Mouse (Mus musculus) liver, embryonic 12.5 days (tissue): Measurements from ENCODE around the gene Gtf3c1. TPM values are rescaled to one million over a fixed set of nuclear protein-coding genes. Genes with fewer than 3 reads are reported as not detected.
A peak's percentile ranks its signal among the peaks of the same experiment; 100 is the strongest.
"Not testable (repeated sequence)": the region's sequence is repeated elsewhere in the genome, so short reads cannot be mapped to it uniquely, and the experiment has no call there.

ENCODE experiments used
- ATAC-seq: fragments of 200-750 bp; cut with Nextera tagmentation; 2 replicates; pipeline ENCODE4 v1.8.0; 2017; ENCODE audit warnings: moderate number of reproducible peaks, mild to moderate bottlenecking, moderate library complexity
- H3K27ac ChIP-seq: fragments of 300-500 bp; sonication (generic); 2 replicates; pipeline ENCODE4 v1.5.1; 2016; ENCODE audit warnings: mild to moderate bottlenecking
- H3K27me3 ChIP-seq: fragments of 300-500 bp; sonication (generic); replicated peaks from 2 replicates; pipeline ENCODE4 v1.6.1; 2016; ENCODE audit warnings: mild to moderate bottlenecking, moderate library complexity
- H3K36me3 ChIP-seq: fragments of 300-500 bp; sonication (generic); 2 replicates; pipeline ENCODE4 v1.6.1; 2016; ENCODE audit warnings: mild to moderate bottlenecking, moderate library complexity
- H3K4me1 ChIP-seq: fragments of 300-500 bp; sonication (generic); 2 replicates; pipeline ENCODE4 v1.6.1; 2016
- H3K4me2 ChIP-seq: fragments of 300-500 bp; sonication (generic); 2 replicates; pipeline ENCODE4 v1.6.1; 2016; ENCODE audit warnings: mild to moderate bottlenecking, moderate library complexity
- H3K4me3 ChIP-seq: fragments of 300-500 bp; sonication (generic); 2 replicates; pipeline ENCODE4 v1.5.1; 2016; ENCODE audit warnings: mild to moderate bottlenecking, moderate library complexity
- H3K9ac ChIP-seq: fragments of 300-500 bp; sonication (generic); 2 replicates; pipeline ENCODE4 v1.6.1; 2016; ENCODE audit warnings: mild to moderate bottlenecking, moderate library complexity
- H3K9me3 ChIP-seq: fragments of 300-500 bp; sonication (generic); replicated peaks from 2 replicates; pipeline ENCODE4 v1.6.1; 2016; ENCODE audit warnings: mild to moderate bottlenecking, moderate library complexity
- WGBS: fragments of 180-500 bp; shearing (Covaris S2); methylation state at CpG from one replicate; pipeline ENCODE4 v1.1.7; 2016; ENCODE audit not compliant: insufficient replicate concordance; 5-methylcytosine and 5-hydroxymethylcytosine counted together
- polyA plus RNA-seq: library from polyadenylated mRNA; unstranded; fragments of >200 nt; fragmentation: Nextera tagmentation; extraction: Ambion mirVana; gene quantifications from 2 replicates; pipeline ENCODE4 v1.2.1, GENCODE M21; 2016

Gtf3c1 gene
- polyA plus RNA-seq, 1 experiment from 2014 or later, result 17.8 TPM

DNA sequence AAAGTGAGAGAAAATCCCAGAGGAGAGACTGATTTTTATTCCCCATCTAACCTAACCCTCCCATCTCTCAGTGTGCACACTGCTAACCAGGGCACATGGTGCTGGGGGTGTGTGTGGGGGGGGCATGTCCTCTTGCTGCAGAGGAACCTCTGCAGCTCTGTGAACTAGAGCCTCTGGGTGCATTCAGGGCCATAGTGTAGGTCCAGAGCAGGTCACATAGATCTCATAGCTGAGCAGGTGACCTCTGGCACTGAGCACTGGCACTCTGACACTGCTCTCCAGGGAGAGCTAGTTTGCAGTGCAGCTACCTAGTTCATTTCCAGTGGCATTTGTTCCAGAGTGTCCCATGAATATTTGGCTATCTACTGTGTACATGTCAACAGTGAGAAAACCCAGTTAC, 24.1 kb upstream of the Gtf3c1 start:
- Histone ChIP-seq H3K4me1 (peaks cover 8% of the 10 kb centered on the region; the same call in 1 of the 2 replicates), H3K36me3 (no peaks in the 10 kb centered on the region), H3K9ac (no peak overlapping the region), H3K4me3 (no peak overlapping the region), H3K27ac (no peak overlapping the region), H3K9me3 (no peaks in the 10 kb centered on the region), H3K27me3 (no peaks in the 10 kb centered on the region), H3K4me2 (no peak overlapping the region)
- no peak for ATAC-seq

GRCm38 (mm10) chr7:125723189-125723972, 15.8 kb upstream of the Gtf3c1 start:
- H3K27ac ChIP-seq, result no peak overlapping the region
- H3K9ac ChIP-seq, result no peak overlapping the region
- H3K4me3 ChIP-seq, result no peak overlapping the region
- H3K27me3 ChIP-seq, result no peaks in the 10 kb centered on the region
- no peaks in the 10 kb centered on the region for H3K4me1 ChIP-seq
- no peak overlapping the region for H3K4me2 ChIP-seq
- no peak for ATAC-seq
- 61% methylated on average over 5 of the region's 5 CpGs for WGBS
- H3K36me3 ChIP-seq, result no peaks in the 10 kb centered on the region
- no peaks in the 10 kb centered on the region for H3K9me3 ChIP-seq

DNA sequence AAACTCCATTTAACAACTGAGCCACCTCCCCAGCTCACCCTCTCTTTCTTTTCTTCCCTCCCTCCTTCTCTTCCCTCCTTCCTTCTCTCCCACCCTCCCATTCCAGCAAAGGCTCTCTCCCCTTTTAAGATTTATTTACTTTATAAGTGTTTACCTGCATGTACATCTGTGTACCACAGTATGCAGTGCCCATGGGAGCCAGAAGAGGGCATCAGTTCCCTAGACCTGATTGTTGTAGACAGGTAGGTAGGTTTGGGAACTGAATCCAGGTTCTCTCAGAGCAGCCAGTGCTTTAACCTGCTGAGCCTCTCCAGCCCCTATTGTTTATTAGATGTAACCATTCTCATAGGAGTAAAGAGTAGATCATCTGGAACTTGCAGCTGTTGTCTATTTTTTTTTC, 14.5 kb upstream of the Gtf3c1 start:
- Histone ChIP-seq H3K4me2 (no peak overlapping the region), H3K27me3 (no peaks in the 10 kb centered on the region), H3K4me1 (no peaks in the 10 kb centered on the region), H3K9me3 (no peaks in the 10 kb centered on the region), H3K9ac (no peak overlapping the region), H3K36me3 (no peaks in the 10 kb centered on the region), H3K4me3 (no peak overlapping the region), H3K27ac (no peak overlapping the region)
- ATAC-seq, result no peak

GRCm38 (mm10) chr7:125721033-125721432, 13.5 kb upstream of the Gtf3c1 start:
- 70% methylated on average over 4 of the region's 4 CpGs for WGBS
- ATAC-seq, result no peak
- no peaks in the 10 kb centered on the region for H3K4me1 ChIP-seq
- H3K4me3 ChIP-seq, result no peak overlapping the region
- H3K4me2 ChIP-seq, result no peak overlapping the region
- no peaks in the 10 kb centered on the region for H3K9me3 ChIP-seq
- H3K9ac ChIP-seq, result no peak overlapping the region
- H3K36me3 ChIP-seq, result no peaks in the 10 kb centered on the region
- no peak overlapping the region for H3K27ac ChIP-seq
- H3K27me3 ChIP-seq, result no peaks in the 10 kb centered on the region

GRCm38 (mm10) chr7:125720370-125720769, 12.8 kb upstream of the Gtf3c1 start:
- H3K27ac ChIP-seq, result no peak overlapping the region
- no peak for ATAC-seq
- WGBS, result 72% methylated on average over 5 of the region's 5 CpGs

GRCm38 (mm10) chr7:125717612-125718011, 10.0 kb upstream of the Gtf3c1 start:
- Histone ChIP-seq H3K4me1 (no peaks in the 10 kb centered on the region), H3K36me3 (no peaks in the 10 kb centered on the region), H3K27ac (no peak overlapping the region), H3K4me3 (no peak overlapping the region), H3K9me3 (no peaks in the 10 kb centered on the region), H3K9ac (no peak overlapping the region), H3K27me3 (no peaks in the 10 kb centered on the region), H3K4me2 (no peak overlapping the region)
- no peak for ATAC-seq

More at GRCm38 (mm10) chr7:125720370-125720769, 12.8 kb upstream of the Gtf3c1 start:
- Histone ChIP-seq H3K4me1 (no peaks in the 10 kb centered on the region), H3K9ac (no peak overlapping the region), H3K9me3 (no peaks in the 10 kb centered on the region), H3K4me3 (no peak overlapping the region), H3K27me3 (no peaks in the 10 kb centered on the region), H3K4me2 (no peak overlapping the region), H3K36me3 (no peaks in the 10 kb centered on the region)

DNA sequence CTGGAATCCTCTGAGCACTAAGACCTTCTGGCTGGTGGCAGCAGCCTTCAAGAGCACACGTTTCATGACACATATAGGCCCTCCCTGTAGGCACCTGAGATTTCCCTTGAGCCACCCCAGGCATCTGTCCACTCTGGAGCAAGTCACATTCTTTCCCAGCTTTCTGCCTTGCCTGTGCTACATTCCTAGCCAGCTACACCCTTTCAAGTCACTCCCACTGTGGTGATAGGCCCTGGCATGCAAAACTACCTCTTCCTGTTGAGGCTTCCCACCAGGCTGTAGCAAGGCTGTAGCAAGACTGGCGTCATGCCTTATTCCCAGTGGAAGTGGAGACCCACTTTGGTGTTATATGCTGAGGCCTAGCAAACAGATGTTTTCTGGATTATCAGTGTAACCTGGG, 9.1 kb upstream of the Gtf3c1 start:
- H3K27me3 ChIP-seq, result no peaks in the 10 kb centered on the region
- 54% methylated on average over 2 of the region's 2 CpGs for WGBS
- no peak for ATAC-seq
- H3K9ac ChIP-seq, result no peak overlapping the region
- no peaks in the 10 kb centered on the region for H3K9me3 ChIP-seq
- no peaks in the 10 kb centered on the region for H3K4me1 ChIP-seq
- peaks cover 4% of the 10 kb centered on the region; the same call in 1 of the 2 replicates for H3K36me3 ChIP-seq
- H3K4me2 ChIP-seq, result no peak overlapping the region
- H3K27ac ChIP-seq, result no peak overlapping the region
- no peak overlapping the region for H3K4me3 ChIP-seq

GRCm38 (mm10) chr7:125714803-125715202, 7.2 kb upstream of the Gtf3c1 start:
- WGBS, result 72% methylated on average over 3 of the region's 3 CpGs
- no peak for ATAC-seq
- Histone ChIP-seq H3K27me3 (no peaks in the 10 kb centered on the region), H3K9me3 (no peaks in the 10 kb centered on the region), H3K4me1 (no peaks in the 10 kb centered on the region), H3K9ac (no peak overlapping the region), H3K4me2 (no peak overlapping the region), H3K4me3 (no peak overlapping the region), H3K36me3 (peaks cover 4% of the 10 kb centered on the region; the same call in 1 of the 2 replicates), H3K27ac (no peak overlapping the region)

- H3K27ac ChIP-seq, H3K9ac ChIP-seq, H3K27me3 ChIP-seq, ATAC-seq, H3K4me2 ChIP-seq, H3K9me3 ChIP-seq, H3K4me3 ChIP-seq, H3K4me1 ChIP-seq, H3K36me3 ChIP-seq: not testable (repeated sequence)
- 74% methylated on average over 6 of the region's 7 CpGs for WGBS
Observed at GRCm38 (mm10) chr7:125713542-125714055, 6.0 kb upstream of the Gtf3c1 start.

- WGBS, result 2% methylated on average over 15 of the region's 15 CpGs
- Histone ChIP-seq H3K27ac (peak overlapping the region; percentile 53), H3K9me3 (no peaks in the 10 kb centered on the region), H3K9ac (peak overlapping the region; percentile 92), H3K27me3 (no peaks in the 10 kb centered on the region), H3K4me1 (peaks cover 35% of the 10 kb centered on the region), H3K4me3 (peak overlapping the region; percentile 93), H3K4me2 (peak overlapping the region; percentile 93), H3K36me3 (peaks cover 16% of the 10 kb centered on the region)
- ATAC-seq, result no peak
Observed at GRCm38 (mm10) chr7:125708100-125708499, 520 bp upstream of the Gtf3c1 start.

GRCm38 (mm10) chr7:125707186-125707585, 394 bp downstream of the Gtf3c1 start:
- peak overlapping the region; percentile 93 for H3K4me3 ChIP-seq
- H3K36me3 ChIP-seq, result peaks cover 25% of the 10 kb centered on the region
- no peaks in the 10 kb centered on the region for H3K9me3 ChIP-seq
- H3K4me1 ChIP-seq, result peaks cover 35% of the 10 kb centered on the region
- H3K27ac ChIP-seq, result peak overlapping the region; percentile 88
- peak; percentile 82 for ATAC-seq
- peak overlapping the region; percentile 92 for H3K9ac ChIP-seq
- H3K4me2 ChIP-seq, result peak overlapping the region; percentile 93
- WGBS, result under 1% methylated on average over 24 of the region's 24 CpGs
- H3K27me3 ChIP-seq, result no peaks in the 10 kb centered on the region

- WGBS, result 72% methylated on average over 1 of the region's 1 CpGs
Observed at GRCm38 (mm10) chr7:125702791-125703190, 4.8 kb downstream of the Gtf3c1 start.

DNA sequence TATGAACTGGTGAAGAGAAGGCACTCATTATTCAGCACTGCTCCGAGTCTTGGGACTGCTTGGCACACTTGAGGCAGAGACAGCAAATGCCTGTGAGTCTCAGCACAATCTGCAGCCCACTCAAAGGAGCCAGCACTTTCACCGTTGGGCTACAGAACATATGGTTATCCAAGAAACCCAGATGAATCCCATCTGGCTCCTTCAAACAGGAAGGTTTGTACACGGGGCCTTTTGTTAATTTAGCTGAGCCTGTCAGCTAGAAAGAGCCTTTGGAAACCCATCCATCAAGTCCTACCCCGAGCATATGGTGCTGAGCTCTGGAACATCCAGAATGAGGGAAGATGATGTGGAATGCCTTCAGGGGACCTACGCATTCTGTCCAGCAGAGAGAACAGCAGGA, 13.5 kb downstream of the Gtf3c1 start:
- Histone ChIP-seq H3K4me1 (no peaks in the 10 kb centered on the region), H3K4me2 (no peak overlapping the region), H3K27ac (no peak overlapping the region), H3K4me3 (no peak overlapping the region), H3K9ac (no peak overlapping the region), H3K9me3 (peaks cover 10% of the 10 kb centered on the region), H3K36me3 (peaks cover 100% of the 10 kb centered on the region), H3K27me3 (no peaks in the 10 kb centered on the region)
- no peak for ATAC-seq
- 77% methylated on average over 5 of the region's 5 CpGs for WGBS

More at GRCm38 (mm10) chr7:125702791-125703190, 4.8 kb downstream of the Gtf3c1 start:
- Histone ChIP-seq H3K27ac (no peak overlapping the region), H3K4me3 (no peak overlapping the region), H3K9ac (no peak overlapping the region), H3K36me3 (peaks cover 65% of the 10 kb centered on the region), H3K4me1 (peaks cover 24% of the 10 kb centered on the region), H3K27me3 (no peaks in the 10 kb centered on the region), H3K9me3 (peaks cover 14% of the 10 kb centered on the region), H3K4me2 (no peak overlapping the region)
- ATAC-seq, result no peak
